Mouse (Mus musculus) CH12.LX (cell line): Measurements from ENCODE around the gene 6330403K07Rik. TPM values are rescaled to one million over a fixed set of nuclear protein-coding genes. Genes with fewer than 3 reads are reported as not detected.

Source experiments
- DNase-seq: peaks from one replicate; pipeline ENCODE4 v3.0.0-alpha.2; 2013; ENCODE audit errors: extremely low read depth
- H3K27ac ChIP-seq: 2 replicates; pipeline ENCODE4 v1.5.1; 2012; ENCODE audit warnings: low read depth, mild to moderate bottlenecking, control low read depth, moderate library complexity; ENCODE audit not compliant: insufficient read depth
- H3K27me3 ChIP-seq: replicated peaks from 2 replicates; pipeline ENCODE3; 2012; ENCODE audit warnings: inconsistent platforms
- H3K36me3 ChIP-seq, 2 experiments: replicated peaks in 1 of 2; 2 replicates each; pipeline versions ENCODE3 to v1.6.1; 2012; ENCODE audit warnings: inconsistent platforms in 1 of 2, low read length in 1 of 2, mild to moderate bottlenecking in 1 of 2, mixed read lengths in 1 of 2, moderate library complexity in 1 of 2; ENCODE audit not compliant: control insufficient read depth in 1 of 2, insufficient read depth in 1 of 2
- H3K4me1 ChIP-seq, 2 experiments: 2 replicates each; pipeline ENCODE4 v1.6.1; 2012; ENCODE audit warnings: inconsistent platforms in 1 of 2, moderate library complexity in 1 of 2; ENCODE audit not compliant: insufficient read depth in 2 of 2, control insufficient read depth in 1 of 2
- H3K4me2 ChIP-seq: 2 replicates; pipeline ENCODE4 v1.6.1; 2012; ENCODE audit warnings: low read depth, mild to moderate bottlenecking, control low read depth; ENCODE audit not compliant: poor library complexity, insufficient read depth, severe bottlenecking
- H3K4me3 ChIP-seq, 3 experiments: fragments of 150-350 bp in 1 of 3; sonication (generic) in 1 of 3; replicated peaks in 1 of 3; 2 replicates each; pipeline versions ENCODE3 to v1.5.1; 2011 to 2012; ENCODE audit warnings: low read depth in 2 of 3, low read length in 2 of 3, mild to moderate bottlenecking in 2 of 3, moderate library complexity in 2 of 3, control low read depth in 1 of 3, improper control_type of control experiment in 1 of 3, inconsistent platforms in 1 of 3, mixed read lengths in 1 of 3; ENCODE audit not compliant: poor library complexity in 1 of 3
- H3K79me2 ChIP-seq: replicated peaks from 2 replicates; pipeline ENCODE4 v1.6.1; 2012; ENCODE audit warnings: mild to moderate bottlenecking, moderate library complexity; ENCODE audit not compliant: control insufficient read depth, poor library complexity, insufficient read depth, severe bottlenecking; ENCODE audit errors: extremely low read depth
- H3K9ac ChIP-seq: 2 replicates; pipeline ENCODE4 v1.6.1; 2012; ENCODE audit warnings: low read depth, mild to moderate bottlenecking, control low read depth, moderate library complexity; ENCODE audit not compliant: insufficient read depth
- H3K9me3 ChIP-seq: replicated peaks from 2 replicates; pipeline ENCODE3; 2012; ENCODE audit warnings: low read length, inconsistent platforms, mixed read lengths
- CTCF ChIP-seq, 2 experiments: IDR thresholded peaks in 1 of 2; conservative IDR thresholded peaks in 1 of 2; 2 replicates each; pipeline ENCODE4 v1.5.1; 2011 to 2012; ENCODE audit warnings: low read depth in 2 of 2, low read length in 2 of 2, improper control_type of control experiment in 1 of 2, inconsistent platforms in 1 of 2, mild to moderate bottlenecking in 1 of 2, moderate library complexity in 1 of 2
- JUN ChIP-seq: IDR thresholded peaks from 2 replicates; pipeline ENCODE4 v1.6.1; 2011; ENCODE audit warnings: low read depth, mild to moderate bottlenecking, low read length, improper control_type of control experiment, moderate library complexity; ENCODE audit not compliant: insufficient read depth
- JUND ChIP-seq: conservative IDR thresholded peaks from 2 replicates; pipeline ENCODE4 v1.6.1; 2011; ENCODE audit warnings: low read depth, low read length, improper control_type of control experiment
- MAZ ChIP-seq: IDR thresholded peaks from 2 replicates; pipeline ENCODE4 v1.6.1; 2012; ENCODE audit warnings: low read depth, mild to moderate bottlenecking, inconsistent platforms, low read length, improper control_type of control experiment, moderate library complexity
- MXI1 ChIP-seq: IDR thresholded peaks from 2 replicates; pipeline ENCODE4 v1.6.1; 2011; ENCODE audit warnings: mild to moderate bottlenecking, low read depth, low read length, improper control_type of control experiment
- POLR2AphosphoS2 ChIP-seq: IDR thresholded peaks from 2 replicates; pipeline ENCODE4 v1.6.1; 2011; ENCODE audit warnings: low read depth, low read length, improper control_type of control experiment
- SIN3A ChIP-seq: IDR thresholded peaks from 2 replicates; pipeline ENCODE4 v1.6.1; 2012; ENCODE audit warnings: low read length, improper control_type of control experiment, inconsistent platforms
- TBP ChIP-seq: conservative IDR thresholded peaks from 2 replicates; pipeline ENCODE4 v1.6.1; 2011; ENCODE audit warnings: low read depth, low read length, improper control_type of control experiment
- USF1 ChIP-seq: IDR thresholded peaks from 2 replicates; pipeline ENCODE4 v1.6.1; 2014; ENCODE audit warnings: low read depth, mild to moderate bottlenecking, inconsistent platforms, low read length, improper control_type of control experiment
- dilution Hi-C: fragments of 300-500 bp; cut with MboI; formaldehyde crosslinking; loops from 2 replicates; pipeline ENCODE4 v1.14.3; 2020; ENCODE audit warnings: low sequenced_read_pairs; ENCODE audit not compliant: extremely low pct_unique_long_range_greater_than_20kb, extremely low pct_ligation_motif_present
- in situ Hi-C: fragments of 300-500 bp; cut with MboI; formaldehyde crosslinking; loops from 3 replicates; pipeline ENCODE4 v1.14.3; 2019; ENCODE audit warnings: low sequenced_read_pairs, low pct_ligation_motif_present, low pct_unique_long_range_greater_than_20kb, mixed read lengths
- polyA plus RNA-seq: library from polyadenylated mRNA; unstranded; fragments of >175 nt; gene quantifications from 2 replicates; pipeline ENCODE4 v1.2.1, GENCODE M21; 2012; ENCODE audit warnings: low read depth; ENCODE audit not compliant: insufficient read length
- total RNA-seq, 2 experiments: library from RNA; depleted of rRNA; stranded (reverse); fragments of 300-350 nt in 1 of 2; fragments of >200 nt in 1 of 2; gene quantifications; 2 replicates each; pipeline ENCODE4 v1.2.3; 2012 to 2014

Gene 6330403K07Rik
- total and polyA plus RNA-seq, 3 experiments: 0.20 TPM; not detected in 2

DNA sequence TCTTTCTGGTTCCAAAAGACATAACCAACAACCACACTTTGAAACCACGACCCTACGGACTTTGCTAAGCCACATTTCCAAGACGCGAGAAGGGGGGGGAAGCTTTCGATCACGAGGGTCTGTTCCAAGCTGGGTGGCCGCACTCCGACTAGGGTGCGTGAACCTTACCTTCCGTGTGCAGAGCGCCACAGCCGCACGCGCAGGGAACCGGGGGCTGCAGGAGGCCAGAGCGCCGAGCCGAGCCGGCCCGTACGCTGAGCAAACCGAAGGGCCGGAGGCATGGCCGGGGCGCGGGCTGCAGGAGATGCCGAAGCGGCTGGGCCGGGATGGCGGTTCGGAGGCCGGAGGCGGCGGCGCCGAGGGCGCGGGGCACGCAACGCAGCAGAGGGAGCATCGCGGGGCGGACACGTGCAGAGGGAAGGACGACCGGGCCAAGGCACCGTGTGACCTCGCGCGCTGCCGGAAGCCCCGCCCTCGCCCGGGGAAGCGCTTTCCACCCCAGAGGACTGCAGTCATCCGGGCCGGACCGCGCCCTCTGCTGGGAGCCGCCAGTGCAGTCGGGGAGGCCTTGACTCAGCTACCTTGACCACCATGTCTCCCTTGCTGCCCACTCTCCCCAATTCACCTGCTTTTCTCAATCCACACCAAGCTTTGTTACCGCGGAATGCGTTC, 50.6 kb downstream of the 6330403K07Rik start, which contains the start of gene C1qbp (continued):
- peak; percentile 97 for TF ChIP-seq MAZ
- TF ChIP-seq POLR2AphosphoS2: no peak
- peak; percentile 99 for TF ChIP-seq MXI1
- TF ChIP-seq USF1: peak; percentile 74
- peak; percentile 62; the same call in 1 of the 2 replicates for TF ChIP-seq TBP
- TF ChIP-seq JUN: no peak
- TF ChIP-seq JUND: no peak
- TF ChIP-seq, all 38 proteins: peak for 21

DNA sequence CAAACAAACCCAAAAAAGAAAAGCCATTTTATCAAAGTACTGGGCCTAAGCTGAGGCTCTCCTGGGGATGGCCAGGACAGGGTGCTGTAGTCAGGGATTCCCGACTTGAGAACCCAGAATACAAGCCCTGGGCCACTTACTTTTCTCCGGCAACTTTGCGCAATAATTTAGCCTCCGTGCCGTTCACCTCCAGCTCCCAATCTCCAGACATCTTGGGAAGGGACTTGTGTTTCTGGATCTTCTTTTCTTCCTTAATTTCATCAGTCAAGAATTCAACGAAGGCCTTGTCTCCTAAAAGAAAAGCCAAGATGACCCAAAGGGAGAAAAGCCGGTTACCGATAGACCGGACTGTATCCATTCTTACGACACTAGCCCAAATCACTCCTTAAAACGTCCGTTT, 51.3 kb downstream of the 6330403K07Rik start:
- H3K4me3 ChIP-seq: peak overlapping the region; percentile 70 to 88 (median 84)
- no peak for DNase-seq
- dilution Hi-C loops (no loop called here), in situ Hi-C loops (no loop called here)
- H3K4me2 ChIP-seq: peak overlapping the region; percentile 78
- H3K4me1 ChIP-seq: peaks cover 16 to 36% of the 10 kb centered on the region in 2 experiments
- peak overlapping the region; percentile 93 for H3K9ac ChIP-seq
- peaks cover 41% of the 10 kb centered on the region for H3K79me2 ChIP-seq
- H3K9me3 ChIP-seq: no peaks in the 10 kb centered on the region
- H3K27ac ChIP-seq: no peak overlapping the region
- no peaks in the 10 kb centered on the region for H3K27me3 ChIP-seq
- peaks cover 63 to 77% of the 10 kb centered on the region in 2 experiments for H3K36me3 ChIP-seq
- 0 out of 2 replicates have a peak, but pooled peaks have one; percentile 25 for TF ChIP-seq SIN3A
- TF ChIP-seq CTCF (conservative IDR thresholded peaks at IDR 0.05 in 1 of 2, IDR thresholded peaks at IDR 0.05 in 1 of 2; ENCODE audit: low read depth in 2 of 2, low read length in 2 of 2): no peak

Other genes with a start within 250 kb of the 6330403K07Rik start
- 0.17 and 0.30 TPM in 2 replicates for gene Scimp, start 220.9 kb downstream of the 6330403K07Rik start, total RNA-seq (2012; rRNA removed)
- 0.21 and 1.2 TPM in 2 replicates for gene Scimp, start 220.9 kb downstream of the 6330403K07Rik start, total RNA-seq (2014; rRNA removed)
- 0.53 and 0.79 TPM in 2 replicates for gene Scimp, start 220.9 kb downstream of the 6330403K07Rik start, polyA plus RNA-seq
- 22.3 and 23.8 TPM in 2 replicates for gene Rabep1, start 188.7 kb downstream of the 6330403K07Rik start, total RNA-seq (2012; rRNA removed)
- 26.1 and 33.4 TPM in 2 replicates for gene Rabep1, start 188.7 kb downstream of the 6330403K07Rik start, total RNA-seq (2014; rRNA removed)
- 28.3 and 34.7 TPM in 2 replicates for gene Rabep1, start 188.7 kb downstream of the 6330403K07Rik start, polyA plus RNA-seq
- gene Nup88, start 63.5 kb downstream of the 6330403K07Rik start, total RNA-seq (2012; rRNA removed): 125 and 132 TPM in 2 replicates
- 208 and 220 TPM in 2 replicates for gene Nup88, start 63.5 kb downstream of the 6330403K07Rik start, total RNA-seq (2014; rRNA removed)
- gene Nup88, start 63.5 kb downstream of the 6330403K07Rik start, polyA plus RNA-seq: 171 and 193 TPM in 2 replicates
- gene Rpain, start 63.3 kb downstream of the 6330403K07Rik start, total RNA-seq (2012; rRNA removed): 72.7 and 80.6 TPM in 2 replicates
- gene Rpain, start 63.3 kb downstream of the 6330403K07Rik start, total RNA-seq (2014; rRNA removed): 64.6 and 69.8 TPM in 2 replicates
- gene Rpain, start 63.3 kb downstream of the 6330403K07Rik start, polyA plus RNA-seq: 50.0 and 54.1 TPM in 2 replicates
- 150 and 190 TPM in 2 replicates for gene C1qbp, start 50.5 kb downstream of the 6330403K07Rik start, total RNA-seq (2012; rRNA removed)
- 298 and 320 TPM in 2 replicates for gene C1qbp, start 50.5 kb downstream of the 6330403K07Rik start, total RNA-seq (2014; rRNA removed)
- gene C1qbp, start 50.5 kb downstream of the 6330403K07Rik start, polyA plus RNA-seq: 903 and 917 TPM in 2 replicates
- 34.4 and 45.8 TPM in 2 replicates for gene Dhx33, start 29.1 kb downstream of the 6330403K07Rik start, total RNA-seq (2012; rRNA removed)
- 43.0 and 45.6 TPM in 2 replicates for gene Dhx33, start 29.1 kb downstream of the 6330403K07Rik start, total RNA-seq (2014; rRNA removed)
- 55.4 and 55.9 TPM in 2 replicates for gene Dhx33, start 29.1 kb downstream of the 6330403K07Rik start, polyA plus RNA-seq
- 23.4 and 32.7 TPM in 2 replicates for gene Mis12, start 13.9 kb downstream of the 6330403K07Rik start, total RNA-seq (2012; rRNA removed)
- gene Mis12, start 13.9 kb downstream of the 6330403K07Rik start, total RNA-seq (2014; rRNA removed): 36.3 and 38.1 TPM in 2 replicates
- gene Mis12, start 13.9 kb downstream of the 6330403K07Rik start, polyA plus RNA-seq: 35.6 and 37.9 TPM in 2 replicates
- gene Derl2, start 13.7 kb downstream of the 6330403K07Rik start, total RNA-seq (2012; rRNA removed): 32.7 and 44.2 TPM in 2 replicates
- 132 TPM in 2 replicates for gene Derl2, start 13.7 kb downstream of the 6330403K07Rik start, total RNA-seq (2014; rRNA removed)
- 85.9 and 95.0 TPM in 2 replicates for gene Derl2, start 13.7 kb downstream of the 6330403K07Rik start, polyA plus RNA-seq
- gene Nlrp1a, start 111.2 kb upstream of the 6330403K07Rik start, total RNA-seq (2012; rRNA removed): 0.29 and 0.34 TPM in 2 replicates
- gene Nlrp1a, start 111.2 kb upstream of the 6330403K07Rik start, total RNA-seq (2014; rRNA removed): 1.5 and 1.8 TPM in 2 replicates
- 2.6 and 3.2 TPM in 2 replicates for gene Nlrp1a, start 111.2 kb upstream of the 6330403K07Rik start, polyA plus RNA-seq
- 0.38 and 0.67 TPM in 2 replicates for gene Nlrp1b, start 197.2 kb upstream of the 6330403K07Rik start, total RNA-seq (2012; rRNA removed)
- gene Nlrp1b, start 197.2 kb upstream of the 6330403K07Rik start, total RNA-seq (2014; rRNA removed): 0.42 and 0.80 TPM in 2 replicates
- 1.1 and 1.4 TPM in 2 replicates for gene Nlrp1b, start 197.2 kb upstream of the 6330403K07Rik start, polyA plus RNA-seq